Mouse (Mus musculus) lung, adult 2 months (tissue): ENCODE data around the gene Eif4g3.

ENCODE experiments used
- CTCF ChIP-seq: fragments of 200-500 bp; IDR thresholded peaks from 2 replicates; pipeline ENCODE4 v1.5.1; 2011; ENCODE audit warnings: mild to moderate bottlenecking, low read length, control low read depth; ENCODE audit not compliant: insufficient read depth
- POLR2A ChIP-seq: fragments of 200-500 bp; IDR thresholded peaks from 2 replicates; pipeline ENCODE4 v1.6.1; 2011; ENCODE audit warnings: low read depth, mild to moderate bottlenecking, control low read depth, low read length, borderline replicate concordance; ENCODE audit errors: extremely low read depth

DNA sequence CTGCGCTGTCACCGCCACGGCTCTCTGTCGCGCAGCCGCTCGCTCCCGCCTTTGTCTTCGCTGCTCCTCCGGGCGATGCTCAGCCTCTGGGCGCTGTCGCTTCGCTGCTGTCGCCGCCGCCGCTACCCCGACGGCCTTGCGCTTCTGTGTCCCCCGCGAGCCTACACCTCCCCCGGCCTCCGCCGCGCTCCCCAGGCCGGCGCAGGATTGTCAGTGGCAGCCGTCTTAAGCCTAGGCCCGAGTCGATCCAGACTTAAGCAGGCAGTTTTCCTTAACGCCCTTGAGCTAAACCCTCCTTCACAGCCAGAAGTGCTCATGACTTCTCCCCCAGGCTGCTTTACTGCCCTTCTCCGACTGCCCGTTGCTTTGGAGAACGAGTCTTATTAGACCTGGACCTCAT lies 224.6 kb downstream of the Eif4g3 start:
- TF ChIP-seq POLR2A (no peak), CTCF (no peak)
